Mouse (Mus musculus) right cerebral cortex, postnatal 36 days (tissue): Measurements from ENCODE around the gene Nedd4.
"Not testable (repeated sequence)": the region's sequence is repeated elsewhere in the genome, so short reads cannot be mapped to it uniquely, and the experiment has no call there.

Experiments
- DNase-seq, 2 experiments: peaks; one replicate each; pipeline ENCODE4 v3.0.0; 2022; ENCODE audit warnings: low spot score in 2 of 2, mixed read lengths in 1 of 2

Gene Nedd4

GRCm38 (mm10) chr9:72661895-72662661 lies at the start of gene Nedd4:
Nedd4 (plus strand) TSS chr9:72662346.
- DNase-seq: peak; percentile 87 to 90

- no peak for DNase-seq
These were observed 48.3 kb upstream of the Nedd4 start for GRCm38 (mm10) chr9:72613884-72614283.

GRCm38 (mm10) chr9:72614786-72615480 lies 47.2 kb upstream of the Nedd4 start:
- no peak for DNase-seq

DNA sequence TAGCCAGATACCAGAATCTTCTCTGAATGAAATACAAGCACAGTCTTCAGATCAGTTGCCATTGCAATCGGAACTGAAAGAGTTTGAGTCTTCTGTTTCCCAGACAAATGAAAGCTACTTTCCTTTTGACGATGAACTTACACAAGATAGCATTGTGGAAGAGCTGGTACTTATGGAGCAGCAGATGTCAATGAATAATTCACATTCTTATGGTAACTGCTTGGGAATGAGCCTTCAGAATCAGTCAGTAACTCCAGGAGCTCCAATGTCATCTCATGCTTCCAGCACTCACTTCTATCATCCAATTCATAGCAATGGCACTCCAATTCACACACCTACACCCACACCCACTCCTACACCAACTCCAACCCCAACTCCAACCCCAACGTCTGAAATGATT lies 44.1 kb upstream of the Nedd4 start:
- DNase-seq: no peak

DNA sequence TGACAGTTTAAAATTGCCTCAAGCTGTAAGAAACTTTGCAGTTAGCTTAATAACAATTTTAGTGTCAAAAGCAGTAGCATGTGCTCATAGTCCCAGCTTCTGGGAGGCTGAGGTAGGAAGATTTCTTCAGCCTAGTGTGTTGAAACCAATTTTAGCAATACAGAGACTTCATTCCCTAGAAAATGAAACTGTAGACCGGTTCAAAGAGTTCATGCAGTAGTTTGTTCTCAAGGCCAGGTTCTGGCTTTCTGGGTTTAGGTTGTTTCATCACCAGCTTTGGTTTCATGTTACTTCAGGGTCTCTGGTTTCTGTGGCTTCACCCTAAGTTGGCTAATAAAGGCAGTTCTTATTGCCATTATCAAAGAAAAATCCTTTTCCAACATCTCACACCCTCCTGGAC lies 38.5 kb upstream of the Nedd4 start:
- no peak for DNase-seq

- DNase-seq: no peak
These were observed 34.5 kb upstream of the Nedd4 start for GRCm38 (mm10) chr9:72627598-72627997.

DNA sequence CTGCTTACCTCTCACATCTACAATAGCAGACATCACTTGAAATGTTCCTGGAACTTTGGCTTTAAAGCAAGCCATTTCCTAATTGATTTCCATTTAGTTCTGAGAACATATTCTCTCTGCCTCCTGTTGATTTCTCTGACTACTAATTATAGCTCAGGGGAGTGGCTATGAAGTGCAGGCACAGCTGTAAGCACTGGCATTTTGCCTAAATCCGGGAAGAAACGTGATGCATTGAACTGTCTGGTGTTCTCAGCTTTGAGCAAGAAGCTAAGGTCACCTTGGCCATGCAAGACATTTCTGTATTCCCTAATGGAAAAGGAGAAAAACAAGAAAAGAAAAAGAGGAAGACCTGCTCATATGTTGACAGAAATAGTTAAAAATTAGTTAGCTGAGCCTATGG lies 33.6 kb upstream of the Nedd4 start:
- DNase-seq: no peak

DNA sequence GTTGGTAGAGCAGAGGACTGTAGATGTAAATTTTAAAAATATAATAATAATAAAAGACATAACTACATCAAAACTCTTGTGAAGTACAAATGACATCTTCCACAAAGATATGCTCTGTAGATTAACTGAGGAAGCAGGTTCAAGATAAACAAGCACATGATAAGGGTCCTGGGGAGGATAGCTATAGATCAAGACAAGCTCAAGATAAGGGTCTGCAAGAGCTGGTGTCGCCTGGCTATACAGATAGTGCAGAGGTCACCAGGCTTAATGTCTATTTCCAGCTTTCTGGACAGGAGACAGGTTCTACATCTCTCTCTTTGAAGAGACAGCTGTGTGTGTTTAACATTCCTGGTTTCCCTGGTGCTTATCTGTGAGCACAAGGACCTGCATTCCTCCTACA lies 29.9 kb upstream of the Nedd4 start:
- no peak for DNase-seq

DNA sequence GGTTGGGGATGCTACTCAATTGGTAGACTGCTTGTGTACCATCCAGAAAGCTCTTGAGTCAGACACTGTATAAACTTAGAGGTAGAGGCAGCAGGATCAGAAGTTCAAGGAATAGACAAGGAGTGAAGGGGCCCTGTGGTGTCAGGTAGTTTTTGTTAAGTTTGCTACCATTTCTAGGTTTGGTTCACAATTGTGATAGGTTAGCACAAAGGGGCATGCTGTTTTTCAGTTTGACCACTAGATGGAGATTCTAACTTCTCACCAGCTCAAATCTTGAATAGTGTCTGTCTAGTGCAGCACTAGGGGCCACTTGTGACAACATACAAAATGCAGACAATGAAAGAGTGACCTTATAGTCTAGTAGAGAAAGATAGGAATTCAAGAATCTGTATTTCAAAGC lies 27.0 kb upstream of the Nedd4 start:
- DNase-seq: no peak

DNA sequence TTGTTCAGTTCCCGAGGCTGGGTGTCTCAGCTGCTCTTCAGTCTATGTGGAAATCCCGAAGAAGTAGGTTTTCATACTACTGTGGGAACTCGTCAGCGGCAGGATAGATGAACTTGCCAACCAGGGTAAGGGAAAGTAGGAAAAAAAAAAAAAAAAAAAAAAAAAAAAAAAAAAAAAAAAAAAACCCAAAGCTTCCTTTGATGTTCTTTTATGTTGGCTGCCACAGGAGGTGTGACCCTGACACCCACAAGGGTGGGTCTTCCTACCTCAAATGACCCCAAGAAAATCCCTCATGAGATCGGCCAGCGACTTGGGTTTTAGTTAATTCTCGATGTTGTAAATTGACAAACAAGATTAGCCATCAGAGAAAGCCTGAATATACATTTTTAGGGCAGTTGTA lies 25.6 kb upstream of the Nedd4 start:
- no peak for DNase-seq

DNA sequence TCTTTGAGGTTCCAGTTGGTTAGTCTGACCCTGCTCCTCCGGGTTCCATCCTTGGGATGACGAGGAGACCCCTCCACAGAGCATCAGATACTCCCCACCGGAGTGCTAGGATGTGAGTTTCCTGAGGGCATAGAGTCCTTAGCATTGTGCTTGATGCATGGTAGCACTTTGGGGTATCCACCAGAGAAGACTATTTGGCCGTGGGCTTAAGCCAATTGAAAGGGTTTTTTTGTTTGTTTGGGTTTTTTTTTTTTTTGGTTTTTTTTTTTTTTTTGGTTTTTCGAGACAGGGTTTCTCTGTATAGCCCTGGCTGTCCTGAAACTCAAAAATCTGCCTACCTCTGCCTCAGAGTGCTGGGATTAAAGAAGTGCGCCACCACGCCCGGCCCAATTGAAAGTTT lies 24.9 kb upstream of the Nedd4 start:
- DNase-seq: no peak

- no peak for DNase-seq
These were observed 22.9 kb upstream of the Nedd4 start for GRCm38 (mm10) chr9:72638951-72639842.

GRCm38 (mm10) chr9:72639843-72640621 lies 22.1 kb upstream of the Nedd4 start:
- peak in 1 of 2 experiments; percentile 41 for DNase-seq

DNA sequence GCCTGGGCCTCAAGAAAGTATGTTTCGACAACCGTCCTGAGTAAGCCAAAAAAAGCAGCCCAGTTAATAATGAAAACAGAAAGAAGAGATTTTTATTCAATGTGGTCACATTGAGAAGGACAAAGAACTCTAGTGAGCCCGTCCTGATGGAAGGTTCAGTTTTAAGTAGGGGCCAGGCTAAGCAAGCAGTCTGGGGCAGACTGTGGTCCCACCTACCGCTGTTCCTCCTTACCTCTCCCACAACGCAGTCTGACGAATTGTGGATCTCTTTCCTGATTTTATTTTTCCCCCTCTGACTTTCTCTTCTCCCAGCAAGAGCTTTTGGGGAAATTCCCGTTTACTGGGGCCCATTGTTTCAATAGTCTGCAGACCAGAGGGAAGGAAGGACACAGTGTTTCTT lies 21.5 kb upstream of the Nedd4 start:
- DNase-seq: no peak

- DNase-seq: no peak
These were observed 21.0 kb upstream of the Nedd4 start for GRCm38 (mm10) chr9:72641093-72641680.

GRCm38 (mm10) chr9:72642756-72643447 lies 19.2 kb upstream of the Nedd4 start:
- DNase-seq: not testable (repeated sequence)

DNA sequence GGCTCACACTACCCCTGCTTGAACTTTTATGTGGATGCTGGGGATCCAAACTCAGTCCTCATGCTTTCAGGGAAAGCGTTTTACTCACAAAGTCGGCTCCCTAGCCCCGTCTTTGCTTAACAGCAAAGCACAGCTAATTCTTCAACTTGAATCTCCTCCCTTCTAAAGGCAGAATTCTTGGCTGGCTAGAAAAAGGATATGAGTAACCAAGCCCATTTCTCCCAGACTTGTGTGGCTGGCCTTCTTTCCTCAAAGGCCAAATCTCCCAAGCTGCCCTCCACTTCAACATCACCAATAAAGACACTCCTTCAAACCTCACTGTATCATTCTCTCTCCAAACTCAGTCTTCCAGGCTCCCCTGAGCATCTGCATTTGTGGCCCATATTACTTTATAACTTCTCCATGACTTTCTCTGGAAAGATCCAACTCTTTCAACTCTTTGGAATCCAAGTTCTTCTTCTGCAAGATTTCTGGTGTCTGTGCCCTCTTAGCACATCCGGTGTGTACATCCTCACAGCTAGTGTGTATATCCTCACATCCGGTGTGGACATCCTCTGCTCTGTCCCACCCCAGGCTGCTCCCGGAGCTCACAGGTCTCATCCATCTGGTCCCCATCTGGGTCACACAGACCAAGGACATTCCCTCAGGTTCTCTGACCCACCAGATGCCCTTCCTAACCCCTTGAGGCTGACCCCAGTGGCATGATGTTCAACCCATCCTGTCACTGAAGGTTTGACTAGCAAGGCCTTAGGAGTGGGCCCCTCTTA lies 18.3 kb upstream of the Nedd4 start:
- DNase-seq: no peak

DNA sequence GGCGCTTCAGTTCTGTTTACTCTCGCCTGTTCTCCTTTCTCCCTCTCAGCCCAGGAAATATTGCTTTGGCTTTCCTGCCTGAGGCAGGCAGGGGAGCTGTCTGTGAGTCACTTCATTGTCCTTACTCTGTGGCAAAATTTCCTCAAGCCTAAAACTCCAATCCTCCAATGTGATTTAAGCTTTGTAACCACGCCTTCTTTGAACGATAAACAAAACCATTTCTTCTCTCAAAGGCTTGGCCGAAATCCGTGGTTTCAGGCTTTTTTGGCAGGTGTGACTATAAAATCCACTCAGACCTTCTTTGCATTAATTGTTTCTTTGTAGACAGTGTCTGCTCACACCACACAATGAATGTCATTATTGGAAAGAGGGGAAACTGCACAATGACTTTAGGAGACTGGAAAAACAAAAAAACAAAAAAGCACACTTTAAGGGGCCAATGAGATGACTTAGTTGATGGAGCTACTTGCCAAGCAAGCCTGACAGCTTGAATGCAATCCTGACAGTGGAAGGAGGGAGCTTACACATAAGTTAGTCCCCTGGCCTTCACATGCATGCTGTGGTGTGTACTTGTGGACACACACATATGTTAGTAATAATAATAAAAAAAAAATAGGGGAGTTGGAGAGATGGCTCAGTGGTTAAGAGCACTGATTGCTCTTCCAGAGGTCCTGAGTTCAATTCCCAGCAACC lies 17.6 kb upstream of the Nedd4 start:
- no peak for DNase-seq

- DNase-seq: no peak
These were observed 12.4 kb upstream of the Nedd4 start for GRCm38 (mm10) chr9:72649781-72650180.
